ENCODE assay signal across 23 mouse cellular contexts in genomic region chr9:121682037-121682680, GRCm38 (mm10). TPM values are rescaled to one million over a fixed set of nuclear protein-coding genes. Genes with fewer than 3 reads are reported as not detected.
DNase-seq lines count a peak whose midpoint lies in the region; ATAC-seq and TF ChIP-seq lines count a peak whose summit lies in the region.
"Had no signal": no experiment of that assay in that cellular context is flagged by ENCODE, and none has a peak within 500 bp of the region (broad histone marks: within the 10 kb centered on the region; RNA-seq: fewer than 3 reads in every experiment).

No protein-coding gene starts in this region.

- 24% methylated on average over 18 of the region's 18 CpGs for WGBS in spleen, adult 2 months
- WGBS in hindbrain, embryonic 13.5 days: 76% methylated on average over 18 of the region's 18 CpGs
- WGBS in kidney, embryonic 14.5 days: 74% methylated on average over 18 of the region's 18 CpGs

- H3K36me3 ChIP-seq in spleen, adult 2 months (ENCODE audit: control insufficient read depth, insufficient read depth, low read length): peaks cover 2% of the 10 kb centered on the region; the same call in 1 of the 2 replicates
- H3K36me3 ChIP-seq in hindbrain, embryonic 13.5 days: peaks cover 54% of the 10 kb centered on the region
- H3K36me3 ChIP-seq in kidney, embryonic 14.5 days (ENCODE audit: control insufficient read depth, insufficient read depth, low read length): peaks cover 14% of the 10 kb centered on the region

- TF ChIP-seq CTCF in spleen, adult 2 months (IDR thresholded peaks at IDR 0.05; ENCODE audit: extremely low read depth, insufficient read depth, insufficient read length, insufficient replicate concordance): no peak

- no peak overlapping the region for H3K4me2 ChIP-seq in hindbrain, embryonic 13.5 days
- H3K4me2 ChIP-seq in kidney, embryonic 14.5 days (replicated peaks; ENCODE audit: low read depth, low read length): no peak overlapping the region
- H3K4me2 ChIP-seq: forebrain, embryonic 12.5 days; heart, embryonic 15.5 days; neural tube, embryonic 12.5 days had no signal

- H3K9me3 ChIP-seq in hindbrain, embryonic 13.5 days: no peaks in the 10 kb centered on the region
- no peaks in the 10 kb centered on the region for H3K9me3 ChIP-seq in kidney, embryonic 14.5 days (ENCODE audit: control insufficient read depth, low read length)
- H3K9me3 ChIP-seq: forebrain, embryonic 12.5 days; heart, embryonic 15.5 days; megakaryocyte, embryonic 14.5 days; neural tube, embryonic 12.5 days had no signal

- peaks cover 28% of the 10 kb centered on the region; the same call in 1 of the 2 replicates for H3K4me1 ChIP-seq in spleen, adult 2 months (ENCODE audit: control insufficient read depth, insufficient read depth, insufficient read length)
- H3K4me1 ChIP-seq in hindbrain, embryonic 13.5 days (replicated peaks): peaks cover 10% of the 10 kb centered on the region
- no peaks in the 10 kb centered on the region for H3K4me1 ChIP-seq in kidney, embryonic 14.5 days (ENCODE audit: control insufficient read depth, insufficient read depth, low read length)
- H3K4me1 ChIP-seq: heart, embryonic 15.5 days; neural tube, embryonic 12.5 days had no signal

- H3K9ac ChIP-seq in hindbrain, embryonic 13.5 days: no peak overlapping the region
- H3K9ac ChIP-seq in kidney, embryonic 14.5 days (ENCODE audit: low read depth, low read length): no peak overlapping the region
- H3K9ac ChIP-seq: forebrain, embryonic 12.5 days; heart, embryonic 15.5 days; neural tube, embryonic 12.5 days had no signal

- no peak overlapping the region for H3K4me3 ChIP-seq in spleen, adult 2 months (ENCODE audit: extremely low read depth, insufficient read depth, insufficient read length)
- H3K4me3 ChIP-seq in hindbrain, embryonic 13.5 days: no peak overlapping the region
- no peak overlapping the region for H3K4me3 ChIP-seq in kidney, embryonic 14.5 days (ENCODE audit: low read length)
- H3K4me3 ChIP-seq: forebrain, embryonic 12.5 days; heart, adult 2 months; heart, embryonic 15.5 days; layer of hippocampus, adult 2 months; megakaryocyte, embryonic 14.5 days; neural tube, embryonic 12.5 days had no signal

- no peak for DNase-seq in spleen, adult 2 months (ENCODE audit: low read depth in 1 of 2, low spot score in 2 of 2)
- DNase-seq in spleen, postnatal 10 days (ENCODE audit: low spot score in 2 of 2): no peak
- DNase-seq in brain, adult 2 months (ENCODE audit: low read depth, low spot score): peak; percentile 53
- peak; percentile 59 for DNase-seq in thymus, postnatal 0 days (ENCODE audit: low spot score)
- DNase-seq in urinary bladder, postnatal 36 days (ENCODE audit: low spot score in 2 of 2): no peak
- DNase-seq: cerebellum, adult 8-10 months; gastrocnemius, postnatal 14 days; heart, adult 2 months; kidney, adult 2 months; kidney, postnatal 14 days; liver; lung, postnatal 10 days; right cerebral cortex, postnatal 4 days had no signal

- H3K27ac ChIP-seq in spleen, adult 2 months (ENCODE audit: insufficient read depth, low read length): peak overlapping the region; percentile 72
- H3K27ac ChIP-seq in hindbrain, embryonic 13.5 days: no peak overlapping the region
- H3K27ac ChIP-seq in kidney, embryonic 14.5 days (ENCODE audit: low read depth, low read length): no peak overlapping the region
- H3K27ac ChIP-seq: forebrain, embryonic 12.5 days; heart, adult 2 months; heart, embryonic 15.5 days; layer of hippocampus, adult 2 months; neural tube, embryonic 12.5 days had no signal

- TF ChIP-seq POLR2A in spleen, adult 2 months (IDR thresholded peaks at IDR 0.05; ENCODE audit: low read depth, low read length): no peak

- no peaks in the 10 kb centered on the region for H3K27me3 ChIP-seq in spleen, adult 2 months (ENCODE audit: control insufficient read depth, insufficient read depth, low read length)
- H3K27me3 ChIP-seq in hindbrain, embryonic 13.5 days: no peaks in the 10 kb centered on the region
- no peaks in the 10 kb centered on the region for H3K27me3 ChIP-seq in kidney, embryonic 14.5 days (ENCODE audit: control insufficient read depth, insufficient read depth, low read length)
- H3K27me3 ChIP-seq: forebrain, embryonic 12.5 days; heart, embryonic 15.5 days; neural tube, embryonic 12.5 days; Patski had no signal

- no peak for ATAC-seq in hindbrain, embryonic 13.5 days (ENCODE audit: low FRiP score)
- no peak for ATAC-seq in kidney, embryonic 14.5 days (ENCODE audit: low FRiP score, low TSS enrichment)
- ATAC-seq: Patski had no signal

RNA-seq across cellular contexts. Expression of gene Sec22c, which starts 23.1 kb away (rescaled TPM):
- 10.0 and 12.0 TPM in 2 replicates for polyA plus RNA-seq in spleen, adult 2 months (2012; rRNA removed)
- 18.8 and 21.5 TPM in 2 replicates for polyA plus RNA-seq in thymus, postnatal 0 days (2015; fragmentation: Nextera tagmentation; extraction: Ambion mirVana)
- 28.9 and 33.5 TPM in 2 replicates for polyA plus RNA-seq in hindbrain, embryonic 13.5 days (2015; fragmentation: Nextera tagmentation; extraction: Ambion mirVana)
- polyA plus RNA-seq in kidney, embryonic 14.5 days (2014; fragmentation: Nextera tagmentation; extraction: Ambion mirVana): 5.8 and 12.0 TPM in 2 replicates

RNA-seq across cellular contexts. Expression of gene Ss18l2, which starts 28.0 kb away (rescaled TPM):
- 5.8 and 10.4 TPM in 2 replicates for polyA plus RNA-seq in spleen, adult 2 months (2012; rRNA removed)
- 127 and 128 TPM in 2 replicates for polyA plus RNA-seq in thymus, postnatal 0 days (2015; fragmentation: Nextera tagmentation; extraction: Ambion mirVana)
- 162 and 166 TPM in 2 replicates for polyA plus RNA-seq in hindbrain, embryonic 13.5 days (2015; fragmentation: Nextera tagmentation; extraction: Ambion mirVana)
- 111 and 152 TPM in 2 replicates for polyA plus RNA-seq in kidney, embryonic 14.5 days (2014; fragmentation: Nextera tagmentation; extraction: Ambion mirVana)

RNA-seq across cellular contexts. Expression of gene Nktr, which starts 36.8 kb away (rescaled TPM):
- polyA plus RNA-seq in spleen, adult 2 months (2012; rRNA removed): 36.6 and 38.7 TPM in 2 replicates
- 71.0 and 83.5 TPM in 2 replicates for polyA plus RNA-seq in thymus, postnatal 0 days (2015; fragmentation: Nextera tagmentation; extraction: Ambion mirVana)
- 64.6 and 67.4 TPM in 2 replicates for polyA plus RNA-seq in hindbrain, embryonic 13.5 days (2015; fragmentation: Nextera tagmentation; extraction: Ambion mirVana)
- 59.6 and 83.7 TPM in 2 replicates for polyA plus RNA-seq in kidney, embryonic 14.5 days (2014; fragmentation: Nextera tagmentation; extraction: Ambion mirVana)

RNA-seq across cellular contexts. Expression of gene Vipr1, which starts 39.6 kb away (rescaled TPM):
- 7.2 and 8.0 TPM in 2 replicates for polyA plus RNA-seq in spleen, adult 2 months (2012; rRNA removed)
- polyA plus RNA-seq in thymus, postnatal 0 days (2015; fragmentation: Nextera tagmentation; extraction: Ambion mirVana): 1.3 and 1.4 TPM in 2 replicates
- polyA plus RNA-seq in hindbrain, embryonic 13.5 days (2015; fragmentation: Nextera tagmentation; extraction: Ambion mirVana): 0.51 and 0.54 TPM in 2 replicates
- polyA plus RNA-seq in kidney, embryonic 14.5 days (2014; fragmentation: Nextera tagmentation; extraction: Ambion mirVana): 0.47 TPM in 1 of 2 replicates, not detected in the other
- polyA plus RNA-seq: Patski had no signal

RNA-seq across cellular contexts. Expression of gene Lyzl4, which starts 40.3 kb away (rescaled TPM):
- 0.11 TPM in 1 of 2 replicates, not detected in the other for polyA plus RNA-seq in spleen, adult 2 months (2012; rRNA removed)
- polyA plus RNA-seq in thymus, postnatal 0 days (2015; fragmentation: Nextera tagmentation; extraction: Ambion mirVana): 1.2 and 1.3 TPM in 2 replicates
- 0.32 TPM in 1 of 2 replicates, not detected in the other for polyA plus RNA-seq in hindbrain, embryonic 13.5 days (2015; fragmentation: Nextera tagmentation; extraction: Ambion mirVana)
- 0.53 TPM in 1 of 2 replicates, not detected in the other for polyA plus RNA-seq in kidney, embryonic 14.5 days (2014; fragmentation: Nextera tagmentation; extraction: Ambion mirVana)
- polyA plus RNA-seq: C2C12; embryonic facial prominence, embryonic 11.5 days; forebrain, embryonic 12.5 days; neural tube, embryonic 12.5 days; Patski had no signal

Comparison
In these comparisons a context has a peak if more than half of its experiments do, and no peak if none do; other contexts are left out.
1. DNase-seq: peak in brain, adult 2 months (single experiment) and thymus, postnatal 0 days (single experiment); none in spleen, adult 2 months (0 of 2), spleen, postnatal 10 days (0 of 2) and urinary bladder, postnatal 36 days (0 of 2).